Mouse (Mus musculus) c-Kit-negative CD71-positive TER-119-positive erythroid progenitor cells, embryonic 14.5 days (primary cell): Measurements from ENCODE around the gene Ppm1f.
"Not testable (repeated sequence)": the region's sequence is repeated elsewhere in the genome, so short reads cannot be mapped to it uniquely, and the experiment has no call there.

Experiments
- DNase-seq: peaks from one replicate; pipeline ENCODE4 v3.0.0-alpha.2; 2013; ENCODE audit warnings: low read depth, low spot score

Ppm1f gene

GRCm38 (mm10) chr16:16896382-16897055 is at the start of gene Ppm1f:
Gene Ppm1f, plus strand, starts transcription at chr16:16896469.
- DNase-seq, result peak; percentile 84

GRCm38 (mm10) chr16:16849196-16849595 is 47.1 kb upstream of the Ppm1f start:
- no peak for DNase-seq

GRCm38 (mm10) chr16:16852411-16852810 is 43.9 kb upstream of the Ppm1f start:
- no peak for DNase-seq

- DNase-seq, result no peak
These were observed 41.4 kb upstream of the Ppm1f start for GRCm38 (mm10) chr16:16854836-16855235.

GRCm38 (mm10) chr16:16855541-16855940 is 40.7 kb upstream of the Ppm1f start:
- no peak for DNase-seq

- DNase-seq, result not testable (repeated sequence)
These were observed 40.2 kb upstream of the Ppm1f start for GRCm38 (mm10) chr16:16856054-16856453.

- DNase-seq, result no peak
These were observed 39.4 kb upstream of the Ppm1f start for GRCm38 (mm10) chr16:16856731-16857476.

- DNase-seq, result no peak
These were observed 34.0 kb upstream of the Ppm1f start for GRCm38 (mm10) chr16:16862288-16862687.

GRCm38 (mm10) chr16:16863978-16864377 is 32.3 kb upstream of the Ppm1f start, which contains the start of gene Igll1:
Gene Igll1, minus strand, starts transcription at chr16:16863985.
- no peak for DNase-seq

- DNase-seq, result no peak
These were observed 31.1 kb upstream of the Ppm1f start for GRCm38 (mm10) chr16:16865217-16865616.

GRCm38 (mm10) chr16:16865696-16866561 is 30.3 kb upstream of the Ppm1f start:
- no peak for DNase-seq

GRCm38 (mm10) chr16:16870241-16870616 is 26.0 kb upstream of the Ppm1f start:
- DNase-seq, result no peak

GRCm38 (mm10) chr16:16870617-16871331 is 25.5 kb upstream of the Ppm1f start, which contains the start of the genes Top3b and Vpreb1:
Gene Top3b, plus strand, starts transcription at chr16:16870736.
Gene Vpreb1, minus strand, starts transcription at chr16:16870843.
- DNase-seq, result peak; percentile 71

GRCm38 (mm10) chr16:16879025-16879424 is 17.2 kb upstream of the Ppm1f start:
- DNase-seq, result no peak

- DNase-seq, result no peak
These were observed 7.9 kb upstream of the Ppm1f start for GRCm38 (mm10) chr16:16888341-16888740.

- no peak for DNase-seq
These were observed 3.9 kb upstream of the Ppm1f start for GRCm38 (mm10) chr16:16892366-16892765.

GRCm38 (mm10) chr16:16896015-16896381 is 271 bp upstream of the Ppm1f start:
- DNase-seq, result no peak

GRCm38 (mm10) chr16:16897056-16897584 is 851 bp downstream of the Ppm1f start:
- DNase-seq, result no peak

GRCm38 (mm10) chr16:16902329-16902728 is 6.1 kb downstream of the Ppm1f start:
- no peak for DNase-seq

GRCm38 (mm10) chr16:16903188-16903587 is 6.9 kb downstream of the Ppm1f start:
- no peak for DNase-seq

- DNase-seq, result no peak
These were observed 11.5 kb downstream of the Ppm1f start for GRCm38 (mm10) chr16:16907799-16908198.
